Mouse (Mus musculus) monocyte, adult 2 months (primary cell): ENCODE measurements around the gene Csf2rb2.
A peak's percentile ranks its signal among the peaks of the same experiment; 100 is the strongest.
"Not testable (repeated sequence)": the region's sequence is repeated elsewhere in the genome, so short reads cannot be mapped to it uniquely, and the experiment has no call there.

Source experiments
- DNase-seq, 2 experiments: peaks; one replicate each; pipeline ENCODE4 v3.0.0; 2022; ENCODE audit warnings: low spot score in 2 of 2, low read depth in 1 of 2

The Csf2rb2 gene

GRCm38 (mm10) chr15:78318338-78319171, 13.0 kb upstream of the Csf2rb2 start:
- not testable (repeated sequence) for DNase-seq

GRCm38 (mm10) chr15:78313659-78314058, 8.1 kb upstream of the Csf2rb2 start:
- not testable (repeated sequence) for DNase-seq

- not testable (repeated sequence) for DNase-seq
These were observed 7.1 kb upstream of the Csf2rb2 start for GRCm38 (mm10) chr15:78312421-78313233.

GRCm38 (mm10) chr15:78310971-78311370, 5.5 kb upstream of the Csf2rb2 start:
- no peak for DNase-seq

GRCm38 (mm10) chr15:78309865-78310264, 4.3 kb upstream of the Csf2rb2 start:
- no peak for DNase-seq

- DNase-seq, result no peak
These were observed 1.8 kb downstream of the Csf2rb2 start for GRCm38 (mm10) chr15:78303665-78304233.

GRCm38 (mm10) chr15:78302718-78303117, 2.8 kb downstream of the Csf2rb2 start:
- DNase-seq, result no peak

- no peak for DNase-seq
These were observed 4.7 kb downstream of the Csf2rb2 start for GRCm38 (mm10) chr15:78300773-78301172.

- DNase-seq, result no peak
These were observed 5.9 kb downstream of the Csf2rb2 start for GRCm38 (mm10) chr15:78299641-78300040.

GRCm38 (mm10) chr15:78298558-78298957, 7.0 kb downstream of the Csf2rb2 start:
- DNase-seq, result peak in 1 of 2 experiments; percentile 16

- no peak for DNase-seq
These were observed 11.8 kb downstream of the Csf2rb2 start for GRCm38 (mm10) chr15:78293716-78294115.

GRCm38 (mm10) chr15:78293228-78293627, 12.3 kb downstream of the Csf2rb2 start:
- DNase-seq, result not testable (repeated sequence)

GRCm38 (mm10) chr15:78289775-78290174, 15.7 kb downstream of the Csf2rb2 start:
- not testable (repeated sequence) for DNase-seq

GRCm38 (mm10) chr15:78287941-78288340, 17.6 kb downstream of the Csf2rb2 start:
- DNase-seq, result no peak

- DNase-seq, result no peak
These were observed 27.2 kb downstream of the Csf2rb2 start for GRCm38 (mm10) chr15:78278308-78278707.

GRCm38 (mm10) chr15:78271208-78271607, 34.3 kb downstream of the Csf2rb2 start:
- DNase-seq, result no peak

GRCm38 (mm10) chr15:78267865-78268264, 37.7 kb downstream of the Csf2rb2 start:
- no peak for DNase-seq

GRCm38 (mm10) chr15:78267441-78267840, 38.1 kb downstream of the Csf2rb2 start:
- no peak for DNase-seq

GRCm38 (mm10) chr15:78263286-78263685, 42.2 kb downstream of the Csf2rb2 start:
- no peak for DNase-seq

GRCm38 (mm10) chr15:78260668-78261333, 44.7 kb downstream of the Csf2rb2 start:
- DNase-seq, result no peak

- DNase-seq, result peak; percentile 80 to 83
These were observed 47.2 kb downstream of the Csf2rb2 start for GRCm38 (mm10) chr15:78258246-78258865.
